Mouse (Mus musculus) liver, embryonic 16.5 days (tissue): ENCODE data around the gene Mthfd2. TPM values are rescaled to one million over a fixed set of nuclear protein-coding genes. Genes with fewer than 3 reads are reported as not detected.

Experiments used
- ATAC-seq: fragments of 200-750 bp; cut with Nextera tagmentation; 2 replicates; pipeline ENCODE4 v1.8.0; 2017; ENCODE audit warnings: low read depth, mild to moderate bottlenecking, moderate number of reproducible peaks, moderate library complexity
- H3K27ac ChIP-seq: fragments of 300-500 bp; sonication (generic); 2 replicates; pipeline ENCODE4 v1.5.1; 2014; ENCODE audit warnings: mild to moderate bottlenecking, low read length
- H3K27me3 ChIP-seq: fragments of 300-500 bp; sonication (generic); 2 replicates; pipeline ENCODE4 v1.6.1; 2014; ENCODE audit warnings: low read depth, low read length, mixed read lengths; ENCODE audit not compliant: control insufficient read depth, insufficient read depth
- H3K36me3 ChIP-seq: fragments of 300-500 bp; sonication (generic); 2 replicates; pipeline ENCODE4 v1.6.1; 2014; ENCODE audit warnings: mild to moderate bottlenecking; ENCODE audit not compliant: control insufficient read depth, insufficient read depth
- H3K4me1 ChIP-seq: fragments of 300-500 bp; sonication (generic); 2 replicates; pipeline ENCODE4 v1.6.1; 2014; ENCODE audit warnings: low read depth, low read length, mixed read lengths; ENCODE audit not compliant: control insufficient read depth
- H3K4me2 ChIP-seq: fragments of 300-500 bp; sonication (generic); 2 replicates; pipeline ENCODE4 v1.6.1; 2014; ENCODE audit warnings: low read depth, low read length, mixed read lengths
- H3K4me3 ChIP-seq: fragments of 300-500 bp; sonication (generic); 2 replicates; pipeline ENCODE4 v1.5.1; 2014; ENCODE audit warnings: low read depth, mild to moderate bottlenecking, low read length
- H3K9ac ChIP-seq: fragments of 300-500 bp; sonication (generic); 2 replicates; pipeline ENCODE4 v1.6.1; 2014; ENCODE audit warnings: low read depth, low read length
- H3K9me3 ChIP-seq: fragments of 300-500 bp; sonication (generic); replicated peaks from 2 replicates; pipeline ENCODE4 v1.6.1; 2016; ENCODE audit warnings: low read length; ENCODE audit not compliant: control insufficient read depth
- WGBS: fragments of 180-500 bp; shearing (Covaris S2); extraction: QIAGEN DNeasy Blood & Tissue Kit; methylation state at CpG from one replicate; pipeline ENCODE4 v1.1.7; 2014; ENCODE audit not compliant: insufficient replicate concordance; 5-methylcytosine and 5-hydroxymethylcytosine counted together
- polyA plus RNA-seq: library from polyadenylated mRNA; unstranded; fragments of >200 nt; fragmentation: Nextera tagmentation; extraction: Ambion mirVana; gene quantifications from 2 replicates; pipeline ENCODE4 v1.2.1, GENCODE M21; 2015

Gene Mthfd2
- polyA plus RNA-seq, 1 experiment from 2014 or later: 59.6 TPM

GRCm38 (mm10) chr6:83265253-83265652 lies 60.5 kb downstream of the Mthfd2 start:
- no peak overlapping the region for H3K4me2 ChIP-seq
- no peak overlapping the region for H3K9ac ChIP-seq
- H3K27ac ChIP-seq: no peak overlapping the region
- no peaks in the 10 kb centered on the region for H3K9me3 ChIP-seq
- H3K36me3 ChIP-seq: no peaks in the 10 kb centered on the region
- ATAC-seq: no peak
- H3K4me3 ChIP-seq: no peak overlapping the region
- H3K27me3 ChIP-seq: peaks cover 3% of the 10 kb centered on the region
- no peaks in the 10 kb centered on the region for H3K4me1 ChIP-seq

- H3K27me3 ChIP-seq: peaks cover 3% of the 10 kb centered on the region
- no peak overlapping the region for H3K27ac ChIP-seq
- no peaks in the 10 kb centered on the region for H3K4me1 ChIP-seq
- no peaks in the 10 kb centered on the region for H3K36me3 ChIP-seq
- WGBS: 56% methylated on average over 1 of the region's 1 CpGs
- no peak overlapping the region for H3K4me2 ChIP-seq
- no peak for ATAC-seq
- no peak overlapping the region for H3K9ac ChIP-seq
- no peak overlapping the region for H3K4me3 ChIP-seq
- H3K9me3 ChIP-seq: no peaks in the 10 kb centered on the region
These were observed 61.2 kb downstream of the Mthfd2 start for GRCm38 (mm10) chr6:83264516-83264915.

Other genes starting within 250 kb of the Mthfd2 start
- 15.6 and 17.1 TPM in 2 replicates for gene Pcgf1, start 248.0 kb downstream of the Mthfd2 start, polyA plus RNA-seq
- 0.25 and 0.48 TPM in 2 replicates for gene Lbx2, start 239.5 kb downstream of the Mthfd2 start, polyA plus RNA-seq
- gene Ccdc142, start 224.3 kb downstream of the Mthfd2 start, polyA plus RNA-seq: 0.59 and 1.1 TPM in 2 replicates
- gene Gm42688, start 224.3 kb downstream of the Mthfd2 start, polyA plus RNA-seq: 0.81 and 1.1 TPM in 2 replicates
- 66.1 and 73.4 TPM in 2 replicates for gene Mrpl53, start 216.9 kb downstream of the Mthfd2 start, polyA plus RNA-seq
- 4.5 and 6.8 TPM in 2 replicates for gene Mogs, start 210.4 kb downstream of the Mthfd2 start, polyA plus RNA-seq
- gene Wbp1, start 204.3 kb downstream of the Mthfd2 start, polyA plus RNA-seq: 27.2 and 28.3 TPM in 2 replicates
- gene Ino80b, start 200.5 kb downstream of the Mthfd2 start, polyA plus RNA-seq: 4.1 and 5.2 TPM in 2 replicates
- 16.1 and 16.4 TPM in 2 replicates for gene Rtkn, start 190.4 kb downstream of the Mthfd2 start, polyA plus RNA-seq
- gene Wdr54, start 169.5 kb downstream of the Mthfd2 start, polyA plus RNA-seq: 0.39 and 0.85 TPM in 2 replicates
- gene 1700003E16Rik, start 169.5 kb downstream of the Mthfd2 start, polyA plus RNA-seq: 0.15 and 0.30 TPM in 2 replicates
- 23.0 and 26.9 TPM in 2 replicates for gene Dctn1, start 160.0 kb downstream of the Mthfd2 start, polyA plus RNA-seq
- 0.89 and 0.93 TPM in 2 replicates for gene Slc4a5, start 106.1 kb downstream of the Mthfd2 start, polyA plus RNA-seq
- gene Mob1a, start 108 bp upstream of the Mthfd2 start, polyA plus RNA-seq: 31.5 and 32.0 TPM in 2 replicates
- 196 and 234 TPM in 2 replicates for gene Bola3, start 23.2 kb upstream of the Mthfd2 start, polyA plus RNA-seq
- gene Tet3, start 133.2 kb upstream of the Mthfd2 start, polyA plus RNA-seq: 9.3 and 13.7 TPM in 2 replicates
- 24.1 and 24.3 TPM in 2 replicates for gene Dguok, start 181.1 kb upstream of the Mthfd2 start, polyA plus RNA-seq
- gene Actg2, start 210.4 kb upstream of the Mthfd2 start, polyA plus RNA-seq: 3.8 and 9.8 TPM in 2 replicates
- gene Stambp, start 246.8 kb upstream of the Mthfd2 start, polyA plus RNA-seq: 9.6 TPM in 2 replicates